Mouse (Mus musculus): ENCODE data around the gene Ncoa3. TPM values are rescaled to one million over a fixed set of nuclear protein-coding genes. Genes with fewer than 3 reads are reported as not detected.

The Ncoa3 gene
- total RNA-seq, 2 experiments from 2014 or later, result 17.4 to 20.8 TPM

DNA sequence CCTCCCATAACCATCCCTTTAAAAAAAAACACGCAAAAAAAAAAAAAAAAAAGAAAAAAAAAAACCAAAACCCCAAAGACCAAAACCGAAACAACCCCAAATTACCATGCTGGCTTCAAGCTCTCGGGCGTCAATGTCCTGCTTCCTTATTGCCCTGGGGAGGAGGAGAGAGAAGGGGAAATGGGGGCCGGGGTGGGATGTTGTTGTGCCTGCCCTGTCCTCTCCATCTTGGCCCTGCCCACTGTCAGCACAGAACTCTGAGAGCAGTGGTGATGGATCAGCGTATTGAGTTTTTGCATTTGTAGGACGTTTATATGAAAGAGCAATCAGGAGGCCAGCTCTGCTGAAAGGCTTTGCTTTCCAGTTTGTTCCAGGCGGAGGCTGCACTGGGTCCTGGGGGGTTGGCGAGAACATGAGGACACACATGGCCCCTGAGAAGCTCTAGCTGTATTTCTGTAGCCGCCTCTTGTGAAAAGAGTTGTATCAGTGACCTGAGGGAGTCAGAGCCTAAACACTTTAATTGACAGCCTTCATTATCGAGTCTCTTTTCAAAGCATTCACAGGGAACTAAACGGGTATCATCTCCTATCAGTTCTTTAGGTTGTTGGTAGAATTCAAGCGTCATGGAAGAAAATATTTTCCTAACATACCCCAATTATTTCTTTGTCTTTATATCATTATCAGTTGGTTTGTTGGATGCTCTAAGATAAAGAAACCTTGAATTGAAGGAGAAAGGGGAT is 38.0 kb downstream of the Ncoa3 start:
- ATAC-seq (replicated peaks; ENCODE audit: poor library complexity, severe bottlenecking), result peak; percentile 88

DNA sequence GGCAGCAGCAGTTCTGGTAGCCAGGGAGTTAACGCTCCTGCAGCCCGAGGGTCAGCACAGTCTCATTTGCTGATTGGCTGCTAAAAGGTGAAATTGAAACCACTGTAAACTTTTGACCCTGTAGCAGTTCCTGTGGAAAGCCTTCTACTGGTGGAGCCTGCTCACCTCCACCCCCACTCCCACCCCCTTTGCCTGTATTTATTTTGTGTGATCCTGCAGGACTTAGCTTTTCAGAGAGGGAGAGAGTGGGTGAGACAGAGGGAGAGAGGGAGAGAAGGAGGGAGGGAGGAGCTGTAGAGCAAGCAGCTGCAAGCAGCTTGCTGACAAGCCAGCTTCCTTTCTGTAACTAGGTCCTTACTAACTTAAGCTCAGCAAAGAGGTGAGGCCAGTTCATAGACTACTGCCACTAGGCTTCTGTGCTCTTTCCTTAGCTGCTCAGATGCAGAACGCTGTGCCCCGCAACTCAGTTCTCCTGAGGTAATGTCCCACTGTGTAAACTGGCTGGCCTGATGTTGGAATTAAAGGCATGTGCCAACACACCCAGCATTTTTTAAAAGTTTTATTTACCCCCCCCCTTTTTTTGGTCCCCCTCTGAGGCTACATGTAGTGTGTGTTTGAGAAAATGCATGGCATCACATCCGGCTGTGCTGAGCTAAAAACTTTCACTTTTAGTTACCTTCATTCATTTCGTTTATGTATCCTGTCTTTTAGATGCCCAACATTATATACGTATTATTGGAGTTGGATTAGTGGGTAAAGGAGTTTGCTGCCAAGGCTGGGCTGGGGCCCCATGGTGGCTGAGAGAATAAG is 38.9 kb downstream of the Ncoa3 start:
- ATAC-seq (replicated peaks; ENCODE audit: poor library complexity, severe bottlenecking), result peak; percentile 76

- no peak for ATAC-seq (replicated peaks; ENCODE audit: poor library complexity, severe bottlenecking)
These were observed 40.2 kb downstream of the Ncoa3 start for GRCm38 (mm10) chr2:166032628-166033027.

DNA sequence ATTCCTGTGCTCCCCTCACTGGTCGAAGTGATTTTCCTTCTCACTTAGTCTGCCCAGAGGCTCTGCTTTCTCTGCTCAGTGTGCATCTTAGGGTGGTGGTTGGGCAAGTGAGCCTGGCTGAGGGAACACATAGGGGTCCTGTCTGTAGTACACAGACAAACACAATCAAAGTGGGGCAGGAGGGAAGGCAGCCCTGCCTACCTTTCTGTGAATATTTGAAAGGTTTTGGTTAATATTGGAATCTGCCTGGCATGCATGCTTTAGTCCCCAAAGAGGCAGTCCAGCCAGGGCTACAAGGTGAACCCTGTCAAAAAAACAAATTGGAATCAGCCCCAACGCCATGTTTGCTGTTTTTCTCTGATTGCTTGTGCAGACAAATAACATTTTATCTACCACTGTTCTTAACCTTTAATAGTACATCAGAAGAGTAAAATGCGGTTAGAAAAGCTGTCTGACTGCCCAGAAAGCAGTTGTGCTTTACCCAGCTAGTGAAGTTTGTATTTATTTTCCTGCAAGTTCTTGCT is 42.6 kb downstream of the Ncoa3 start:
- ATAC-seq (replicated peaks; ENCODE audit: poor library complexity, severe bottlenecking), result no peak

- ATAC-seq (replicated peaks; ENCODE audit: poor library complexity, severe bottlenecking), result peak; percentile 49
These were observed 43.3 kb downstream of the Ncoa3 start for GRCm38 (mm10) chr2:166035725-166036124.

GRCm38 (mm10) chr2:166039681-166040080 is 47.2 kb downstream of the Ncoa3 start:
- ATAC-seq (replicated peaks; ENCODE audit: poor library complexity, severe bottlenecking), result no peak

DNA sequence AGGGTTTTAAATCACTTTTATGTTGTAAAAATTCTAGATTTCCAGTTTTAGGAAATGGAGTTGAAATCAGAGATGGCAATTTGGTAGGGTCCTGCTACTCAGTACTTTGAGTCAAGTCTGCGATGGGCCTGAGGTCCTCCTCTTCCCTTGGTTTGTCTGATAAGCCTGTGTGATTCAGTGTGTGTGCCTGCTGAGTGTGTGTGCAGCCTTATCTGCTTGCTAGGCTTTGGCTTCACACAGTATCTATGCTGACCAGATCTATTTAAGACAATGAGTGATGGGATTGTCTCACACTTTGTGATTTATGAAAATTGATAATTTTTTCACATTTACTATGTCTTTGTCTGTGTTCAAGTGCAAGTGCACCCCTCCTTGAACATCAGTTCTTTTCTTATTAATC is 50.1 kb downstream of the Ncoa3 start:
- no peak for ATAC-seq (replicated peaks; ENCODE audit: poor library complexity, severe bottlenecking)

DNA sequence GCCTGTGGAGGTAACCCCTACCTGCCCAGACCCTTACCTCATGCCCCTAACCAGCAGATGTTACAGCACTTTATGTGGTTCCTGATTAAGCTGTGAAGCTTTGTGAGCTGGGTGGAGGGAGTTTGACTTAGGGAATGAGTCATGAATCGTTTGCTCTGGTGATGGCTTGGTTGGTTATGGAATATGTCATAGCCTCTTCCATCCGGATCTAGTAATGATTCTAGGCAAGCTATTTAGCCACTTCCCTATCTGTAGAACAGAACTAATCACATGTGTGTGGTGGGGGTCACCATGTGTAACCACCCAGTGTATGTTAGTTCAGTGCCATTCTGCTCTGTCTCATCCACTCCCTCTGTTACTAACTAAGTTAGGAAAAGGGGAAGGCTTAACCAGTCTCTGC is 52.6 kb downstream of the Ncoa3 start:
- ATAC-seq (replicated peaks; ENCODE audit: poor library complexity, severe bottlenecking), result peak; percentile 87

GRCm38 (mm10) chr2:166045549-166046501 is 53.4 kb downstream of the Ncoa3 start:
- peak; percentile 29; the same call in 1 of the 2 replicates for ATAC-seq (replicated peaks; ENCODE audit: poor library complexity, severe bottlenecking)

DNA sequence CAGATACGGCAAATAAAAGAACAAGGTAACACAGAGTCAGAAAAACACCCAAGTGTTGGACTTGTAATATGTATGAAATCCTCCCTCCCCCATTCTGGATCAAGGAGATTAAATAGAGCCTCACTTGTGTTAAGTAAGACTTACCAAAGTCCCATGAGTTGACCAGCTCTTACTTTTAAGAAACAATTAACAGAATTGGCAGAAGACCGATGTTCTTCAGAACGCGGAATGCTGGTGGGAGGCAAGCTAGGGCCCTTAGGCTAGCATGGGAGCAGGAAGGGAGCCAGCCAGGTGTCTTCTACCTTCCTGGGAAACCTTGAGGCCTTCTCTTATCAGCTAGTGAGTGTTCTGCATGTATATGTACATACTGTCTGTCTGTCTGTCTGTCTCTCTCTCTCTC is 55.5 kb downstream of the Ncoa3 start:
- ATAC-seq (replicated peaks; ENCODE audit: poor library complexity, severe bottlenecking), result no peak

DNA sequence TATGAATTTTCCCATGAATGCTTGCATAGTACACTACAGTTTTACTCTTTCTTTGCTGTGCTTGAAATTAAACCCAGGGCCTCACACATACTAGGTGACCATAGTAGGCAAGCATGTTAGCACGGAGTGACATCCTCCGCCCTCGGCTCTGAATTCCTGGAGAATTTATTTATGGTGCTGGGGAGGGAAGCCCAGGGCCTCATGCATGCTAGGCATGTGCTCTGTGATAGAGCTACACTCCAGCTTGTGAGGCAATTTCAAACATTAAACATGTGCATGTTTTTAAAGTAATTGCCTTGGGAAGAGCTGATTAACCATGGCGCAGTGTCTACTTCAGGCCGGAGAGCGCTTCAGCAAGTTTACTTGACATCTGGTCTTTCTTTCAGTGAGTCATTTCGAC is 56.4 kb downstream of the Ncoa3 start:
- no peak for ATAC-seq (replicated peaks; ENCODE audit: poor library complexity, severe bottlenecking)

GRCm38 (mm10) chr2:166051421-166051820 is 59.0 kb downstream of the Ncoa3 start:
- ATAC-seq (replicated peaks; ENCODE audit: poor library complexity, severe bottlenecking), result no peak

DNA sequence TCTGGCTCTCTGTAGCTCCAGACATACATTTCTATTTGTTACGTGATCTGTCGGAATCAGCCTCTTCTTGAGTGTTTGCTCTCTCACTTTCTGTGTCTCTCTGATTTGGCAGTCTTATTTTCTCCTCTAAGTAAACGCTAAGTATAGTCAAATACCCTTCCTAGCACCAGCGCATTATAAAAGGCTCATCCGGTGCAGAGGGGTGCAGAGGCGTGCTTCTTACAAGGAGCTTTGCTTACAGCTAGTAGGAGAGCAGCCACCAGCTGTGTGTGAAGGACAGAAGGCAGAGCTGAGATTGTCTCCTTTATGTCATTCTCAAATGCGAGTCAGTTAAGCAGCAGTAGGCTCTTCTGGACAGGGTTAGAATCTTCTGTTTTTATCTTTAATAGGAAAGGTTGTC is 59.5 kb downstream of the Ncoa3 start:
- no peak for ATAC-seq (replicated peaks; ENCODE audit: poor library complexity, severe bottlenecking)

DNA sequence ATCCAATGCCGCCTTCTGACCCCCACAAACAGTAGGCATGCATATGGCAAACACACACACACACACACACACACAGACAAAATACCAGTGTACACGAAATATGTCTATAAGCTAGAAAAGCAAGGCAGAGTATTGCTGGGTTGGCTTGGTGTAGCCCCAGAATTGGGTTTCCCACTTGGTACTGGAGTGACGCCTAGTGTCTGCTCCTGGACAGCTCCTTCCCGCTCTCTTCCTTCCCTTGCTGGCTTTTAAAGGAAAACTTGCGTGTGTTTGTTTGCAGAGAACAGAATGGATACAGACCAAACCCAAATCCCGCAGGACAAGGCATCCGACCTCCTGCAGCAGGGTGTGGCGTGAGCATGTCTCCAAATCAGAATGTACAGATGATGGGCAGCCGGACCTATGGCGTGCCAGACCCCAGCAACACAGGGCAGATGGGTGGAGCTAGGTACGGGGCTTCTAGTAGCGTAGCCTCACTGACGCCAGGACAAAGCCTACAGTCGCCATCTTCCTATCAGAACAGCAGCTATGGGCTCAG is 61.6 kb downstream of the Ncoa3 start:
- ATAC-seq (replicated peaks; ENCODE audit: poor library complexity, severe bottlenecking), result no peak

DNA sequence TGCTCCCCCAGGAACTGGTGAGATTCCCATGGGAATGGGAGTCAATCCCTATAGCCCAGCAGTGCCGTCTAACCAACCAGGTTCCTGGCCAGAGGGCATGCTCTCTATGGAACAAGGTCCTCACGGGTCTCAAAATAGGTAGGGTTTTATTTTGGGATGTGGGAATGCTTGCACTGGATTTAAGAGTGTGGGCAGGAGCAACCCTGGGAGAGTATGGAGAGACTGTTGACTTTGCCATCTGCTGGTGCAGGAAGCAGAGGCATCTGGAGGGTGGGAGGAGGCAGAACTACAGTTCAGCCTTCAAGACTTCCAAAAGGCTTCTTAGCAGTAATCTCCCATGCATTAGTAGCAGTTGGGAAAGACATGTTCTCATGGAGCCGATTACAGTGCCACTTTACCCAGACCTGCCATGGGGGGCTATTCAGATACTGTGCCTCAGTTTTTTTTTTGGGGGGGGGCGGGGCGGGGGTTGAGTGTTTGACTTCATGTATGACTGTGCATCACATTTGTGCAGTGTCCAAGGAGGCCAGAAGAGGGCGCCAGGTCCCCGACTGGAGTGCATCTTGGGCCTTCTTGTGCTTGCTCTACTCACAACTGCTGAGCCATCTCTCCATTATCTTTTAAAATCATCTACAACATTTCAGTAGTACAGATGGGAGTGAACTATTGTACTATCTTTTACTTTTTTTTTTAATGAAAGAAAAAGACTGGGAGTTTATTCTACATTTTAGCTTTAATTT is 67.4 kb downstream of the Ncoa3 start:
- ATAC-seq (replicated peaks; ENCODE audit: poor library complexity, severe bottlenecking), result peak; percentile 48; the same call in 1 of the 2 replicates

GRCm38 (mm10) chr2:166062008-166062407 is 69.6 kb downstream of the Ncoa3 start:
- ATAC-seq (replicated peaks; ENCODE audit: poor library complexity, severe bottlenecking), result no peak

DNA sequence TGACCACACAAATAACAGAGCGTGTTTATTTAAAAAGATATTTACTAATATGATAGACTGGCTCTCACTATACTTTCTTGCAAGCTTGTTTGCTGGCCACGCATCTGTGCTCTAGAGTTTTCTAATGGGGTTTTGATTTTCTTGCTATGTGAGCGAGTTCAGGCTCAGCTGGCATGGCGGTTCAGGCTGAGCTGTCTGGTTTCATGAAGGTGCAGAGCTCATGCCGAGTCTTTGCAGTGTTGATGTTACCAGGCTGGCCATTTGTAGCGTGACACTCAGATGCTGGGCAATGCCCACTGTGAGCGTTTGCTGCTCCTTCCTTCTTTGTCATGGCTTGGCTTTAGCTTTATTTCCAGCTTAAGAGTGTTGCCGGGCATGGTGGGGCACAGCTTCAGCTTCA is 70.0 kb downstream of the Ncoa3 start:
- no peak for ATAC-seq (replicated peaks; ENCODE audit: poor library complexity, severe bottlenecking)

DNA sequence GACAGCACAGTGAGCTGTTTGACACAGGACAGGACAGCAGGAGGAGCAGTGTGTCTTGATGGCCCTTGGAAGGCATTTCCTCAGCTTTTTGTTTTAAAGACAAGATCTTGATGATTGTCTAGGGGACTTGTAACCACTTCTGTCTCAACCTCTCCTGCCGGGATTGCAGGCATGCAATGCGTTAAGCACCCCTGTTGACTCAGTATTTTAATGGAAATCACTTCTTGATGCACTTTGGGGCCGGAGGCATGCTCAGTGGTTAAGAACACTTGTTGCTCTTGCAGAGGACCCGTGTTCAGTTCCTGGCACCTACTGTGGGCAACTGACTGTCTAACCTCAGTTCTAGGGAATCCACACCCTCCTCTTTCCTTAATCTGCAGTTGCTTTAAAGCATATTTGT is 74.0 kb downstream of the Ncoa3 start:
- ATAC-seq (replicated peaks; ENCODE audit: poor library complexity, severe bottlenecking), result no peak

GRCm38 (mm10) chr2:166068261-166068660 is 75.8 kb downstream of the Ncoa3 start:
- no peak for ATAC-seq (replicated peaks; ENCODE audit: poor library complexity, severe bottlenecking)
